Mouse (Mus musculus): Measurements from ENCODE around the gene Acvr1.

DNA sequence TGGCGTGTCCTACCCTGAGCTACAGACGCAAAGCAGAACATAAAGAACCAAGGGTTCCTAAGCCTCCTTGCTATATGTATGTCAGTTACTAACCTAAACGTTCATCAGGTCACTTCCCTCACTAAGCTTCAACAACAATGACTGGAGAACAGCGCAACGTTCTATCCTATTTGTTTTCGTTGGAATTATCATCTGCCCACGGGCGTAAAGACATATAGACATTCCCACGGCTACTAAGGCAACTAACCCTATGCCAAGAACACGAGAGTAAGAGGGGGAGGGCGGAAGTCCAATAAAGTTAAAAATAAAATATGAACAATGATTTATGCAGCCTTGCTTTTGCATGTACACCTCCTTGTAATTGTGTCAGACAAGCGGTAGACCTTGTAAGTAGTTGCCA is 43.9 kb downstream of the Acvr1 start:
- TF ChIP-seq CTCF (IDR thresholded peaks at IDR 0.05; ENCODE audit: low read depth) (no peak), EP300 (optimal IDR thresholded peaks at IDR 0.05) (no peak)
